Mouse (Mus musculus) liver, postnatal 0 days (tissue): Measurements from ENCODE around the gene Zbtb20.

Experiments
- CTCF ChIP-seq: sonication (generic); IDR thresholded peaks from 2 replicates; pipeline ENCODE4 v1.5.1; 2016; ENCODE audit warnings: antibody characterized with exemption, low read depth
- EP300 ChIP-seq: IDR thresholded peaks from 2 replicates; pipeline ENCODE4 v1.6.1; 2016; ENCODE audit warnings: antibody characterized with exemption, low read depth, mild to moderate bottlenecking

DNA sequence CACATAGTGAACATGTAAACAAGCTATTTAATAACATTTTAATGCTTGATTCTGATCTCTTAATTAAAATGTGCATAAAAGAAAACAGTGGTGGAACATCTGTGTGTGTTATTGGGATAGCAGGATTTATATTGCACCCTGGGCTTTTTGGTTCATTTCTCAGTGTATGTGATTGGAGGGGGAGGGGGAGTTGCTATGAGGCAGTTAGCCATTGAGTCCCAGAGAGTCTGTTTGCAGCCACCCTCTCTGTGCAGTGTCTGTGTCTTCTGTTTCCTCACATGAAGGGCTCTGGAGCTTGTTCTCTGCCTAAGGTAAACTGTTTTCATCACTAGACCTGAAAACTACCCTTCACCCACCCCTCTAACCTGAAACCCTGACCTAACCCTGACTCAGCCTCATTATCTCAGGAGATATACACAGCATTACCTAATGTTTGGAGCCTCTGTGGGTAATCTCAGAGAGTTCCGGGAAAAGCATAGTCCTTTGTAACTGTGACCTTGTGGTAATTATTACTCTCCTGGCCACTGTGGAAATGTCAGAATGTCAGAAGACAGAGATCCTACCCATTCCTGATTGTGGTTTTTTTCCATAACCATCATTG lies 411.2 kb downstream of the Zbtb20 start:
- TF ChIP-seq CTCF (no peak), EP300 (no peak)
